Mouse (Mus musculus): Measurements from ENCODE around the gene Ntrk1.

DNA sequence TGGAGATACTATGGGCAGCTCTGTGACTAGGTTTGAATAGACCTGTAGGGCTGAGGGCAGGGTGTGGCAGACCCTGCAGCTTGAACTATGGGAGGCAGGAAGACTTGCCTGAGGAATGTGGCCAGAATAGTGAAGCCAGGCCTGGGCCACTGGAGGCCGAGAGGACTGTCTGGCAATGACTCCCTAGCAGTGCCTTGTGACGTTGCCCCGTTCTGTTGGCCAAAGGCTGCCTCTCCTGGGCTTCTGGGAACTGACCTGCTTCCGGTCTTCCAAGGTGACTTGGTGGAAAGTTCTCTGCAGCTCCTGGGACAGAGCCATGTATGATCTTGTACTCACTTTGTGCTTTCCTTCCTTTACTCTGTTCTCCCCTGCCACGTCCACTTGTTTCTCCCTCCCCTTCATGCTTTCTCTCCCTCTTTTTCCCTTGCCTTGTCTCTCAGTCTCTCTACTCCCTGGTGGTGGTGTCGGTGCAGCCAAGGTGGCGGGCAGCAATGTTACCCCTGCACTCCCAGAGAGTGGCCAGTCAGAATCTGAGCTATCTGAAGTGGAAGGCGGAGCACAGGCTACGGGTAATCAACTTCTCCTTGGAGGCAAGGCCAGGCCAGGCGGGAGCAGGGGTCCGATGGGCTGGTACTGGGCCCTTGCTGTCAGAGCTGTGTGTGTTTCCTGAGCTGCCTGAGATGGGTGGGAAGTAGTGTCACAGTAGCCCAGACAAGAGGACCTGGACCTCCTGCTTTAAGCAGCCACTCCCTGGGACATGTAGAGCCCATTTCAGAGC lies 60.8 kb downstream of the Ntrk1 start:
- no peak for TF ChIP-seq MAX (IDR thresholded peaks at IDR 0.05; ENCODE audit: low read depth)
- TF ChIP-seq E2F4 (IDR thresholded peaks at IDR 0.05; ENCODE audit: insufficient read depth) = no peak
- TF ChIP-seq TCF12 (IDR thresholded peaks at IDR 0.05; ENCODE audit: insufficient read depth, poor library complexity, severe bottlenecking) = no peak
- no peak for TF ChIP-seq USF1 (IDR thresholded peaks at IDR 0.05; ENCODE audit: low read depth)
- no peak for TF ChIP-seq POLR2A (IDR thresholded peaks at IDR 0.05; ENCODE audit: insufficient read length, low read depth)
